In genomic region chr3:99938611-99939286, GRCm38 (mm10) we compare ENCODE assay signal across 9 mouse cellular contexts. TPM values are rescaled to one million over a fixed set of nuclear protein-coding genes. Genes with fewer than 3 reads are reported as not detected.
DNase-seq lines count a peak whose midpoint lies in the region; ATAC-seq lines count a peak whose summit lies in the region.
"Had no signal": no experiment of that assay in that cellular context is flagged by ENCODE, and none has a peak within 500 bp of the region (broad histone marks: within the 10 kb centered on the region; RNA-seq: fewer than 3 reads in every experiment).

No protein-coding gene starts in this region.

- no peak overlapping the region for H3K27ac ChIP-seq in kidney, embryonic 16.5 days (ENCODE audit: low read length)
- H3K27ac ChIP-seq in hindbrain, embryonic 14.5 days, result no peak overlapping the region
- no peak overlapping the region for H3K27ac ChIP-seq in midbrain, embryonic 13.5 days
- H3K27ac ChIP-seq: liver, embryonic 13.5 days had no signal

- no peak overlapping the region for H3K4me3 ChIP-seq in kidney, embryonic 16.5 days (ENCODE audit: low read length)
- H3K4me3 ChIP-seq in hindbrain, embryonic 14.5 days (replicated peaks; ENCODE audit: low read length), result no peak overlapping the region
- H3K4me3 ChIP-seq in midbrain, embryonic 13.5 days (replicated peaks), result no peak overlapping the region
- H3K4me3 ChIP-seq: liver, embryonic 13.5 days had no signal

- no peaks in the 10 kb centered on the region for H3K9me3 ChIP-seq in kidney, embryonic 16.5 days (ENCODE audit: low read length)
- H3K9me3 ChIP-seq in hindbrain, embryonic 14.5 days (ENCODE audit: control insufficient read depth, low read length), result no peaks in the 10 kb centered on the region
- H3K9me3 ChIP-seq in midbrain, embryonic 13.5 days, result no peaks in the 10 kb centered on the region
- H3K9me3 ChIP-seq: liver, embryonic 13.5 days had no signal

- ATAC-seq in kidney, embryonic 16.5 days (ENCODE audit: low FRiP score, low TSS enrichment), result no peak
- ATAC-seq in hindbrain, embryonic 14.5 days (ENCODE audit: low FRiP score), result peak; percentile 53; the same call in 1 of the 2 replicates
- 0 out of 2 replicates have a peak, but pooled peaks have one; percentile 45 for ATAC-seq in midbrain, embryonic 13.5 days

- 34% methylated on average over 8 of the region's 8 CpGs for WGBS in kidney, embryonic 16.5 days
- 36% methylated on average over 8 of the region's 8 CpGs for WGBS in hindbrain, embryonic 14.5 days
- WGBS in midbrain, embryonic 13.5 days, result 38% methylated on average over 8 of the region's 8 CpGs

- H3K27me3 ChIP-seq in kidney, embryonic 16.5 days (ENCODE audit: insufficient read depth, low read length), result no peaks in the 10 kb centered on the region
- no peaks in the 10 kb centered on the region for H3K27me3 ChIP-seq in hindbrain, embryonic 14.5 days (ENCODE audit: control insufficient read depth, insufficient read depth, low read length)
- H3K27me3 ChIP-seq in midbrain, embryonic 13.5 days, result no peaks in the 10 kb centered on the region
- H3K27me3 ChIP-seq: liver, embryonic 13.5 days had no signal

- no peak overlapping the region for H3K4me2 ChIP-seq in kidney, embryonic 16.5 days (replicated peaks; ENCODE audit: low read depth, low read length)
- H3K4me2 ChIP-seq in hindbrain, embryonic 14.5 days (replicated peaks), result no peak overlapping the region
- H3K4me2 ChIP-seq in midbrain, embryonic 13.5 days (replicated peaks), result no peak overlapping the region
- H3K4me2 ChIP-seq: liver, embryonic 13.5 days had no signal

- no peaks in the 10 kb centered on the region for H3K36me3 ChIP-seq in kidney, embryonic 16.5 days (ENCODE audit: insufficient read depth, low read length)
- H3K36me3 ChIP-seq in hindbrain, embryonic 14.5 days (replicated peaks; ENCODE audit: control insufficient read depth, insufficient read depth), result no peaks in the 10 kb centered on the region
- H3K36me3 ChIP-seq in midbrain, embryonic 13.5 days, result no peaks in the 10 kb centered on the region
- H3K36me3 ChIP-seq: liver, embryonic 13.5 days had no signal

- DNase-seq in kidney, adult 11 months, result peak; percentile 11
- DNase-seq in adrenal gland, postnatal 10 days, result peak; percentile 58
- DNase-seq in embryo, embryonic 9.5 days (ENCODE audit: extremely low spot score), result peak; percentile 58
- DNase-seq in hindbrain, embryonic 14.5 days (ENCODE audit: low spot score), result peak; percentile 89
- peak; percentile 19 to 31 for DNase-seq in layer of hippocampus, postnatal 36 days
- no peak for DNase-seq in spleen, postnatal 4 days (ENCODE audit: low spot score in 2 of 2)
- DNase-seq: liver, embryonic 13.5 days had no signal

- no peaks in the 10 kb centered on the region for H3K4me1 ChIP-seq in kidney, embryonic 16.5 days (ENCODE audit: insufficient read depth, low read length)
- no peaks in the 10 kb centered on the region for H3K4me1 ChIP-seq in hindbrain, embryonic 14.5 days (replicated peaks; ENCODE audit: control insufficient read depth, insufficient read depth, low read length)
- no peaks in the 10 kb centered on the region for H3K4me1 ChIP-seq in midbrain, embryonic 13.5 days (replicated peaks)
- H3K4me1 ChIP-seq: liver, embryonic 13.5 days had no signal

- H3K9ac ChIP-seq in kidney, embryonic 16.5 days (replicated peaks; ENCODE audit: low read length), result no peak overlapping the region
- H3K9ac ChIP-seq in hindbrain, embryonic 14.5 days, result no peak overlapping the region
- H3K9ac ChIP-seq in midbrain, embryonic 13.5 days (replicated peaks), result no peak overlapping the region
- H3K9ac ChIP-seq: liver, embryonic 13.5 days had no signal

RNA-seq across cellular contexts. Expression of gene Spag17, which starts 53.5 kb away (rescaled TPM):
- 0.60 and 0.75 TPM in 2 replicates for polyA plus RNA-seq in kidney, embryonic 16.5 days (2015; fragmentation: Nextera tagmentation; extraction: Ambion mirVana)
- under 1 TPM in 1 of 2 experiments, not detected in 1; 0.03 TPM for total RNA-seq in adrenal gland, postnatal 10 days (2021)
- polyA plus RNA-seq in hindbrain, embryonic 14.5 days (2014; fragmentation: Nextera tagmentation; extraction: Ambion mirVana), result 0.93 and 1.1 TPM in 2 replicates
- total RNA-seq in layer of hippocampus, postnatal 36 days (2021), result under 1 TPM; 0.17 to 0.35 TPM
- polyA plus RNA-seq in midbrain, embryonic 13.5 days (2015; fragmentation: Nextera tagmentation; extraction: Ambion mirVana), result 0.53 and 0.75 TPM in 2 replicates

Comparison
In these comparisons a context has a peak if more than half of its experiments do, and no peak if none do; other contexts are left out.
1. DNase-seq: peak in kidney, adult 11 months (single experiment), adrenal gland, postnatal 10 days (single experiment), embryo, embryonic 9.5 days (single experiment), hindbrain, embryonic 14.5 days (single experiment) and layer of hippocampus, postnatal 36 days (2 of 2); none in spleen, postnatal 4 days (0 of 2).